22 mouse cellular contexts compared by ENCODE assay signal in the genomic region with DNA sequence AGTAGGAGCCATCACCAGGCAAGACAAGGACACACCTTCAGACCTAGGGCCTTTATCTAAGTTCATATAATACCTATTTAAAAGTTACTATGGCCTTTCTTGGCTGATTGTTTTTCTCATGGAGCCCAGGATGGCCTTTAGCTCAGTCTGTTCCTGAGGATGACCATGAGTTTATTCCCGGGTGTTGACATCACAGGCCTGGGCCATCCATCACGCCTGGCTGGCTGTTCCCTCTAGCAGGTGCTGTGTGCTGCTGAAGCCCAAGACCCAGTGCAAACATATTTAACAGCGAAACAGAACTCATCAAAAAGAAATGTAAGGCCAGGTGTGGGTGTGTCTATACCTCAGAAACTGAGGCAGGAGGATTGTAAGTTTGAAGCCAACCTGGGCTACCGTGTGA. TPM values are rescaled to one million over a fixed set of nuclear protein-coding genes. Genes with fewer than 3 reads are reported as not detected.
DNase-seq lines count a peak whose midpoint lies in the region; TF ChIP-seq lines count a peak whose summit lies in the region.
"Had no signal": no experiment of that assay in that cellular context is flagged by ENCODE, and none has a peak within 500 bp of the region (broad histone marks: within the 10 kb centered on the region; RNA-seq: fewer than 3 reads in every experiment).

No protein-coding gene starts in this region.

- 94% methylated on average over 4 of the region's 4 CpGs for WGBS in olfactory bulb, adult 2 months

- DNase-seq in adrenal gland, adult 2 months: peak; percentile 50
- DNase-seq in adrenal gland, postnatal 4 days (ENCODE audit: low spot score in 2 of 2): no peak
- DNase-seq in adrenal gland, postnatal 25 days: peak; percentile 23
- DNase-seq in adrenal gland, postnatal 10 days: no peak
- no peak for DNase-seq in heart, adult 18-20 months
- DNase-seq: cerebellum, adult 11-12 months; cerebellum, adult 2 months; cerebellum, adult 9-10 months; cerebellum, postnatal 10 days; cerebellum, postnatal 25 days had no signal

- TF ChIP-seq CTCF in olfactory bulb, adult 2 months (IDR thresholded peaks at IDR 0.05; ENCODE audit: insufficient read depth, low read depth, low read length): no peak

- no peak for TF ChIP-seq POLR2A in olfactory bulb, adult 2 months (IDR thresholded peaks at IDR 0.05; ENCODE audit: insufficient read depth, low read depth, low read length)

- H3K27ac ChIP-seq in olfactory bulb, adult 2 months (ENCODE audit: insufficient read depth, low read depth, low read length): peak overlapping the region; percentile 59; the same call in 1 of the 2 replicates
- H3K27ac ChIP-seq: embryonic facial prominence, embryonic 13.5 days; embryonic facial prominence, embryonic 15.5 days; forebrain, embryonic 10.5 days; forebrain, embryonic 12.5 days had no signal

- H3K4me3 ChIP-seq in olfactory bulb, adult 2 months (ENCODE audit: insufficient read depth, low read depth, low read length): no peak overlapping the region
- H3K4me3 ChIP-seq: embryonic facial prominence, embryonic 13.5 days; embryonic facial prominence, embryonic 15.5 days; erythroblast, embryonic 14.5 days; forebrain, embryonic 10.5 days; forebrain, embryonic 12.5 days had no signal

- peaks cover 2% of the 10 kb centered on the region; the same call in 1 of the 2 replicates for H3K4me1 ChIP-seq in olfactory bulb, adult 2 months (ENCODE audit: control insufficient read depth, insufficient read depth, low read length)
- H3K4me1 ChIP-seq: forebrain, embryonic 12.5 days had no signal

RNA-seq across cellular contexts. Expression of gene Smco2, which starts 11.0 kb away (rescaled TPM):
- total RNA-seq in adrenal gland, adult 2 months (2021): not detected
- polyA plus RNA-seq in adrenal gland, adult 2 months (2012; rRNA removed): not detected in 2 replicates
- total RNA-seq in adrenal gland, postnatal 4 days (2021): not detected
- total RNA-seq in adrenal gland, postnatal 25 days (2021): not detected in 2 replicates
- total RNA-seq in adrenal gland, postnatal 10 days (2021): not detected
- not detected in 2 replicates for polyA plus RNA-seq in olfactory bulb, adult 2 months (2012; ENCODE audit: insufficient read depth, insufficient read length, low replicate concordance, missing spikeins)
- 1 to 10 TPM; 2.2 TPM for total RNA-seq in heart, adult 18-20 months (2021)
- total RNA-seq: ES-E14, MEL had no signal
- polyA plus RNA-seq: C2C12; cerebellum, adult 2 months; embryonic facial prominence, embryonic 11.5 days; embryonic facial prominence, embryonic 13.5 days; embryonic facial prominence, embryonic 15.5 days; erythroblast, embryonic 14.5 days; forebrain, embryonic 10.5 days; forebrain, embryonic 12.5 days; forebrain, embryonic 14.5 days; forebrain, embryonic 16.5 days had no signal

RNA-seq across cellular contexts. Expression of gene Arntl2, which starts 43.0 kb away (rescaled TPM):
- 1 to 10 TPM; 1.6 TPM for total RNA-seq in adrenal gland, adult 2 months (2021)
- 6.1 and 8.9 TPM in 2 replicates for polyA plus RNA-seq in adrenal gland, adult 2 months (2012; rRNA removed)
- total RNA-seq in adrenal gland, postnatal 4 days (2021): 1 to 10 TPM; 3.6 to 3.7 TPM
- total RNA-seq in adrenal gland, postnatal 25 days (2021): 3.5 and 5.9 TPM in 2 replicates
- 1 to 10 TPM; 1.3 to 3.4 TPM for total RNA-seq in adrenal gland, postnatal 10 days (2021)
- not detected in 2 replicates for polyA plus RNA-seq in olfactory bulb, adult 2 months (2012; ENCODE audit: insufficient read depth, insufficient read length, low replicate concordance, missing spikeins)
- total RNA-seq in heart, adult 18-20 months (2021): 1 to 10 TPM in 1 of 2 experiments, under 1 TPM in 1; 0.50 to 1.3 TPM
- polyA plus RNA-seq: erythroblast, embryonic 14.5 days had no signal

RNA-seq across cellular contexts. Expression of gene Ppfibp1, which starts 49.4 kb away (rescaled TPM):
- 10 to 100 TPM; 78.9 to 99.7 TPM for total RNA-seq in adrenal gland, adult 2 months (2021)
- polyA plus RNA-seq in adrenal gland, adult 2 months (2012; rRNA removed): 10.8 and 12.9 TPM in 2 replicates
- total RNA-seq in adrenal gland, postnatal 4 days (2021): 100 to 1,000 TPM; 146 to 152 TPM
- 70.0 and 98.9 TPM in 2 replicates for total RNA-seq in adrenal gland, postnatal 25 days (2021)
- total RNA-seq in adrenal gland, postnatal 10 days (2021): 10 to 100 TPM; 89.2 to 94.4 TPM
- not detected in 2 replicates for polyA plus RNA-seq in olfactory bulb, adult 2 months (2012; ENCODE audit: insufficient read depth, insufficient read length, low replicate concordance, missing spikeins)
- 100 to 1,000 TPM; 115 to 130 TPM for total RNA-seq in heart, adult 18-20 months (2021)
- polyA plus RNA-seq: erythroblast, embryonic 14.5 days had no signal

Comparison
In these comparisons a context has a peak if more than half of its experiments do, and no peak if none do; other contexts are left out.
1. DNase-seq: peak in adrenal gland, adult 2 months (single experiment) and adrenal gland, postnatal 25 days (single experiment); none in adrenal gland, postnatal 4 days (0 of 2), adrenal gland, postnatal 10 days (single experiment) and heart, adult 18-20 months (0 of 2).